Mouse (Mus musculus) small intestine, adult 10 weeks (tissue): ENCODE measurements around the gene Ndufs7. TPM values are rescaled to one million over a fixed set of nuclear protein-coding genes. Genes with fewer than 3 reads are reported as not detected.

Source experiments
- polyA plus RNA-seq: library from polyadenylated mRNA; stranded (reverse); fragments of 350-450 nt; fragmentation: Illumina TruSeq; extraction: RNeasy Lipid Tissue Mini Kit (QIAGEN cat#74804); gene quantifications from one replicate; pipeline ENCODE4 v1.2.3, GENCODE M21; 2014; ENCODE audit warnings: low replicate concordance

Ndufs7 gene
- polyA plus RNA-seq = 3.5 TPM

GRCm38 (mm10) chr10:80248971-80249640, at the start of gene Ndufs7:
TSS of gene Ndufs7 (plus strand) at chr10:80249121.

GRCm38 (mm10) chr10:80226416-80227165, 22.3 kb upstream of the Ndufs7 start, which contains the start of gene Mum1:
TSS of gene Mum1 (plus strand) at chr10:80226434.

GRCm38 (mm10) chr10:80260642-80261584, 12.0 kb downstream of the Ndufs7 start, which contains the start of the genes Gamt and Dazap1:
TSS of gene Gamt (minus strand) at chr10:80261012.
TSS of gene Dazap1 (plus strand) at chr10:80261486.

GRCm38 (mm10) chr10:80292251-80293146, 43.6 kb downstream of the Ndufs7 start, which contains the start of gene Rps15:
TSS of gene Rps15 (plus strand) at chr10:80292453.

GRCm38 (mm10) chr10:80295618-80296425, 46.9 kb downstream of the Ndufs7 start, which contains the start of gene Apc2:
TSS of gene Apc2 (plus strand) at chr10:80295977.

Other genes starting within 250 kb of the Ndufs7 start
- gene Arhgap45, start 232.5 kb upstream of the Ndufs7 start, polyA plus RNA-seq = 0.19 TPM
- gene Polr2e, start 209.3 kb upstream of the Ndufs7 start, polyA plus RNA-seq = not detected
- 27.2 TPM for gene Gpx4, start 202.0 kb upstream of the Ndufs7 start, polyA plus RNA-seq
- gene Sbno2, start 143.6 kb upstream of the Ndufs7 start, polyA plus RNA-seq = 0.52 TPM
- gene Stk11, start 133.3 kb upstream of the Ndufs7 start, polyA plus RNA-seq = 3.0 TPM
- gene Atp5d, start 110.5 kb upstream of the Ndufs7 start, polyA plus RNA-seq = 1.8 TPM
- not detected for gene Cbarp, start 108.3 kb upstream of the Ndufs7 start, polyA plus RNA-seq
- 7.7 TPM for gene Midn, start 100.8 kb upstream of the Ndufs7 start, polyA plus RNA-seq
- gene Cirbp, start 83.1 kb upstream of the Ndufs7 start, polyA plus RNA-seq = 12.5 TPM
- gene 1600002K03Rik, start 76.2 kb upstream of the Ndufs7 start, polyA plus RNA-seq = not detected
- 0.37 TPM for gene Efna2, start 69.6 kb upstream of the Ndufs7 start, polyA plus RNA-seq
- gene Mum1, start 22.7 kb upstream of the Ndufs7 start, polyA plus RNA-seq = 3.4 TPM
- not detected for gene Gamt, start 11.9 kb downstream of the Ndufs7 start, polyA plus RNA-seq
- 26.5 TPM for gene Dazap1, start 12.4 kb downstream of the Ndufs7 start, polyA plus RNA-seq
- gene Rps15, start 43.3 kb downstream of the Ndufs7 start, polyA plus RNA-seq = 1.6 TPM
- not detected for gene Apc2, start 46.9 kb downstream of the Ndufs7 start, polyA plus RNA-seq
- gene 2310011J03Rik, start 71.4 kb downstream of the Ndufs7 start, polyA plus RNA-seq = 0.52 TPM
- gene Pcsk4, start 80.4 kb downstream of the Ndufs7 start, polyA plus RNA-seq = not detected
- 5.9 TPM for gene Reep6, start 80.8 kb downstream of the Ndufs7 start, polyA plus RNA-seq
- gene Adamtsl5, start 99.3 kb downstream of the Ndufs7 start, polyA plus RNA-seq = 5.3 TPM
- not detected for gene Plk5, start 107.3 kb downstream of the Ndufs7 start, polyA plus RNA-seq
- 2.9 TPM for gene Mex3d, start 138.5 kb downstream of the Ndufs7 start, polyA plus RNA-seq
- not detected for gene Mbd3, start 150.4 kb downstream of the Ndufs7 start, polyA plus RNA-seq
- 1.4 TPM for gene Uqcr11, start 157.7 kb downstream of the Ndufs7 start, polyA plus RNA-seq
- 4.8 TPM for gene Tcf3, start 184.5 kb downstream of the Ndufs7 start, polyA plus RNA-seq
- gene Onecut3, start 245.7 kb downstream of the Ndufs7 start, polyA plus RNA-seq = 0.11 TPM